Mouse (Mus musculus) neural tube, embryonic 12.5 days (tissue): ENCODE results near the gene Xpa. TPM values are rescaled to one million over a fixed set of nuclear protein-coding genes. Genes with fewer than 3 reads are reported as not detected.
"Not testable (repeated sequence)": the region's sequence is repeated elsewhere in the genome, so short reads cannot be mapped to it uniquely, and the experiment has no call there.

Experiments
- ATAC-seq: fragments of 200-750 bp; cut with Nextera tagmentation; 2 replicates; pipeline ENCODE4 v1.8.0; 2017; ENCODE audit warnings: low read depth, mild to moderate bottlenecking, moderate TSS enrichment, moderate library complexity; ENCODE audit not compliant: low FRiP score
- H3K27ac ChIP-seq: fragments of 300-500 bp; sonication (generic); 2 replicates; pipeline ENCODE4 v1.5.1; 2016
- H3K27me3 ChIP-seq: fragments of 300-500 bp; sonication (generic); replicated peaks from 2 replicates; pipeline ENCODE4 v1.6.1; 2016; ENCODE audit warnings: mild to moderate bottlenecking
- H3K36me3 ChIP-seq: fragments of 300-500 bp; sonication (generic); 2 replicates; pipeline ENCODE4 v1.6.1; 2016; ENCODE audit warnings: mild to moderate bottlenecking
- H3K4me1 ChIP-seq: fragments of 300-500 bp; sonication (generic); 2 replicates; pipeline ENCODE4 v1.6.1; 2016
- H3K4me2 ChIP-seq: fragments of 300-500 bp; sonication (generic); replicated peaks from 2 replicates; pipeline ENCODE4 v1.6.1; 2016; ENCODE audit warnings: mild to moderate bottlenecking
- H3K4me3 ChIP-seq: fragments of 300-500 bp; sonication (generic); 2 replicates; pipeline ENCODE4 v1.5.1; 2016
- H3K9ac ChIP-seq: fragments of 300-500 bp; sonication (generic); 2 replicates; pipeline ENCODE4 v1.6.1; 2016; ENCODE audit warnings: mild to moderate bottlenecking
- H3K9me3 ChIP-seq: fragments of 300-500 bp; sonication (generic); 2 replicates; pipeline ENCODE4 v1.6.1; 2016; ENCODE audit warnings: mild to moderate bottlenecking
- WGBS: fragments of 180-500 bp; shearing (Covaris S2); methylation state at CpG from one replicate; pipeline ENCODE4 v1.1.7; 2016; 5-methylcytosine and 5-hydroxymethylcytosine counted together
- polyA plus RNA-seq: library from polyadenylated mRNA; unstranded; fragments of >200 nt; fragmentation: Nextera tagmentation; extraction: Ambion mirVana; gene quantifications from 2 replicates; pipeline ENCODE4 v1.2.1, GENCODE M21; 2016

Xpa gene
- 28.9 TPM in 2 replicates for polyA plus RNA-seq

DNA sequence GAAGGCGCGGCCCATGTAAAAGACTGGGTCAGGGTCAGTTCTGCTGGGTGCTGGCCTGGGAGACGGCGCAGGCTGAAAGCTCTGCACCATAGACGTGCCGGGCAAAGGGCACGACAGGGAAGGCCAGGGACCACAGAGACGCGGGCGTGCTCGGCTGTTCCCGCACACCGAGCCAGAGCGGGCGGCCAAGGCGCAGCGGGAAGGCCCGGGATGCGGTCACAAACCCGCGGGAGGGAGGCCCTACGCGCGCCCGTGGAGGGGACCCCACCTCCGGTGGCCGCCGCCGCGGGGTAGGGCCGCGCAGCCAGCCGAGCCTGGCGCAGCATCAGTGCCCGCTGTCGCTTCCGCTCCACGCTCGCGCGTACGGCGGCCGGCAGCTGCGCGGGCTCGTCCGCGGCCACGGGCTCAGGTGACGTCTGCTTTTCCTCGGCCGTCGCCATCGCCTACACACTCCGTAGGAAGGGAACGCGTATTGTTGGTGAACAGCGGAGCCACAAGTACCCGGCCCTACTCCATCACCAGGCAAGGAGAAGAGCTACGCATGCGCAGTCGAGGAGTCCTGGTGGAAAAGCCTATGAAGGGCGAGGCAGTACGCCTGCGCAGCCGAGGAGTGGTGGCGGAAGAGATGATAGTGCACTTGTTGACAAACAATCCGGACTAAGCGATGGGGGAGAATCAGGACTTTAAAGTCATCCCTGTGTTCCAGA lies at the start of gene Xpa:
Gene Xpa (minus strand): TSS at position 531 of the 707 bp plus-strand sequence.
- H3K4me1 ChIP-seq = peaks cover 13% of the 10 kb centered on the region
- H3K27me3 ChIP-seq = 0 out of 2 replicates have a peak, but pooled peaks cover 8% of the 10 kb centered on the region
- peak within 1 kb of the TSS; percentile 86 for H3K27ac ChIP-seq
- H3K9me3 ChIP-seq = no peaks in the 10 kb centered on the region
- H3K4me2 ChIP-seq = peak within 1 kb of the TSS; percentile 62
- peak within 1 kb of the TSS; percentile 89 for H3K4me3 ChIP-seq
- no peaks in the 10 kb centered on the region for H3K36me3 ChIP-seq
- peak within 1 kb of the TSS; percentile 92 for H3K9ac ChIP-seq
- ATAC-seq = peak; percentile 96
- under 1% methylated on average over 70 of the region's 70 CpGs for WGBS

DNA sequence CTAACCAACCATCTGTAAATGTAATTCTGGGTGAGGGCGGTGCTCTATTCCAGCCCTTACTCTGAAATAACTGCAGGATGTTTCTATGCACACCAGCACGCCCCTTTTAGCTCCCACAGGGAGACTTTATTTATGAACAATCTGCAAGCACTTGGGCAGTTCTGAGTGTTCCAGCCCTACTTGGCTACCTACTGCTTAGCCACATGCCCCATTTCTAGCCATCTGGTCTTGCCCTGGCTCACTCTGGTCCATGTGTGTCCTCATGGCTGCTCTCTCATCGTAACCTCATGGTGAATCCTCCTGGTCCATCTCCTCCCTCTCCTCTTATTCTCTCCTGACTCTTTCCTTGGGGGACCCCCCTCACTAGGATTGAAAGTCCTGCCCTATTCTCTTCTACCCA lies 39.8 kb upstream of the Xpa start:
- Histone ChIP-seq H3K27ac (no peak overlapping the region), H3K4me3 (no peak overlapping the region), H3K36me3 (no peaks in the 10 kb centered on the region), H3K4me2 (no peak overlapping the region), H3K9ac (no peak overlapping the region), H3K9me3 (no peaks in the 10 kb centered on the region), H3K27me3 (no peaks in the 10 kb centered on the region), H3K4me1 (no peaks in the 10 kb centered on the region)
- no peak for ATAC-seq
- 85% methylated on average over 3 of the region's 3 CpGs for WGBS

DNA sequence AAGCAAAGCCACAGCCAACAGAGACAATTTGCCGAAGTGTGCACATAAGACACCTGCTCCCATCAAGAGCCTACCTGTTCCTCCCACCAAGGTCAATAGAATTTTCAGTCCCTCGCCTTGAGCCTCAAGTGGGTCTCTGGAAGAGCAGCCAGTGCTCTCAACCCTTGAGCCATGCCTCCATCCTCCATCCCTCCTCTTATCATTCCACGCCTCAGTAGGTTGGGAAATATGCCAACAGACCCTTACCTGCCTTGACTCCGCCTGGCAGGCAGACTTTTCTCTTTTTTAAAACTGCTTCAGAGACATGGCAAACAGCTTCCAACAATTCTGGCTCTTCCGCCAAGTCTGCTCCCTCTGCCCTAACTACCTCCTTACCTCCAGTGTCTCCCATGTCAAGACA lies 38.6 kb upstream of the Xpa start:
- Histone ChIP-seq H3K4me1 (no peaks in the 10 kb centered on the region), H3K36me3 (no peaks in the 10 kb centered on the region), H3K9ac (no peak overlapping the region), H3K4me2 (no peak overlapping the region), H3K27ac (no peak overlapping the region), H3K9me3 (no peaks in the 10 kb centered on the region), H3K4me3 (no peak overlapping the region), H3K27me3 (no peaks in the 10 kb centered on the region)
- WGBS = 91% methylated on average over 5 of the region's 5 CpGs
- no peak for ATAC-seq

DNA sequence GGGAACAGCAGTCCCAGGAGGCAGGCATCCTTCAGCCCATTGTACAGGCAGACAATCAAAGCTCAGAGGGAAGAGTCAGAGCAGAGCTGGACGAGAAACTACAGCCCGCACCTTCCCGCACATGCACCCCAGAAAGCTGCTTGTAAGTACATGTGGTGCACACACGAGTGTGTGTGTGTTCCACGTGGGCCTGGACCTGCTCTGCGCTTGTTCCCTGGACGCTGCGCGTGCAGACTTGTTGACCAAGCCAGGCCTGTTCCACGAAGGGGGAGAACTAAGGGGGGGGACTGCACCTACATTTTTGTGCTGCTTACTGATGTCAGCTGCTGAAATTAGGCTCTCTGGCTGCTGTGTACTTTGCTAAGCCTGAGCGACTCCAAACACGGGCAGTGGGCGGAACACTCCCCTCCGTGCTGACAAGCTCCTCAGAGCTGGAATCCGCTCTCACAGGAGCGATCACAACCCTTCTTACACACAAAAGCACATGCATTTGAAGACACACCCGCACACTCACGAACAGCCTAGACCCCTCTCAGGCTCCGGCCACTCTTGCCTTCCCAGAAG lies 30.9 kb upstream of the Xpa start:
- H3K27me3 ChIP-seq = no peaks in the 10 kb centered on the region
- ATAC-seq = no peak
- no peaks in the 10 kb centered on the region for H3K36me3 ChIP-seq
- H3K4me2 ChIP-seq = no peak overlapping the region
- no peak overlapping the region for H3K27ac ChIP-seq
- H3K4me1 ChIP-seq = no peaks in the 10 kb centered on the region
- H3K9ac ChIP-seq = no peak overlapping the region
- no peaks in the 10 kb centered on the region for H3K9me3 ChIP-seq
- WGBS = 68% methylated on average over 19 of the region's 19 CpGs
- no peak overlapping the region for H3K4me3 ChIP-seq

DNA sequence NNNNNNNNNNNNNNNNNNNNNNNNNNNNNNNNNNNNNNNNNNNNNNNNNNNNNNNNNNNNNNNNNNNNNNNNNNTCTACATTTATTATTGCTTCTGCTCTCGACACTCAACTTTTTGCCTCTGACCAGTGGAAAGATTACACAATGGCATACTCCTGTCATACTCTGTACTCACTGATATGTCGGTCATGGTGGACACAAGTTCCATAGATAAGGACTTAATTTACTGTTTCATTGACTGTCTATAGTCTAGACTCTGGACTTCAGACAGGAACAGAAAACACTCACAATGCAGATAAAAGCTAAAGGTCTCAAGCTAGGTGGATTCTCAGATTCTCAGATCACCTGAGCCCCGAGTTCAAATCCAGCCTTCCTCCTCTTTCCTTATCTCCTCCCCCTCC lies 25.0 kb upstream of the Xpa start:
- H3K4me2 ChIP-seq = no peak overlapping the region
- H3K36me3 ChIP-seq = no peaks in the 10 kb centered on the region
- no peaks in the 10 kb centered on the region for H3K4me1 ChIP-seq
- no peak overlapping the region for H3K27ac ChIP-seq
- H3K9me3 ChIP-seq = no peaks in the 10 kb centered on the region
- 87% methylated on average over 3 of the region's 3 CpGs for WGBS
- no peak overlapping the region for H3K4me3 ChIP-seq
- H3K9ac ChIP-seq = no peak overlapping the region
- ATAC-seq = no peak
- H3K27me3 ChIP-seq = no peaks in the 10 kb centered on the region

DNA sequence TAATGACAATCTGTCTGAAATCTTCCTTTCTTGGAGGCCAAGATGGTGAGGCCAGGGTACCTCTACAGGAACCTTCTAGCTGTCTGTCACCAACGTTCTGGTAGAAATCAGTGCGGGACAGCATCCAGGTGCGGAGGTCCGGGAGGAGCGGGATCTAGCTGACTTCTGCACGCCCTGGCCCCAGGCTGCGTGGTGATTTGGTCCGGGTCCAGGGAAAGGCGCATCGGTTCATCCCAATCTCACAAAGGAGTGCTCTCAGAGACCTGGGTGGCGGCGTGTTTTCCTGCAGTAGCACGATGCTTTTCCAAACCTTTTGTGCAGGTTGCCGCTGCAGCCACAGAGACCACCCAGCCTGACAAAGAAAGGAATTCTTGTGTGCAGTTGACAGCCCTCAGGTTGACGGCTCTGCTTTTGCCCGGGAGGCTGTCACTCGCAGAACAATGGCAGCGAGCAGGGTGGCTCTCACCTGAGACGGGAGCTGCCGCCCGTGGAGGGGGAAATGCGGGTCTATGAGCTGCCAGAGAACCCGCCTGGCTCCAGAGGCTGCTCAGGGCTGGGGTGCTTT lies 6.5 kb upstream of the Xpa start:
- Histone ChIP-seq H3K4me3 (peak overlapping the region; percentile 29), H3K9ac (peak overlapping the region; percentile 52), H3K4me1 (no peaks in the 10 kb centered on the region), H3K9me3 (0 out of 2 replicates have a peak, but pooled peaks cover 3% of the 10 kb centered on the region), H3K27me3 (0 out of 2 replicates have a peak, but pooled peaks cover 17% of the 10 kb centered on the region), H3K27ac (no peak overlapping the region), H3K4me2 (peak overlapping the region; percentile 56), H3K36me3 (no peaks in the 10 kb centered on the region)
- peak; percentile 57; the same call in 1 of the 2 replicates for ATAC-seq
- 8% methylated on average over 23 of the region's 23 CpGs for WGBS

DNA sequence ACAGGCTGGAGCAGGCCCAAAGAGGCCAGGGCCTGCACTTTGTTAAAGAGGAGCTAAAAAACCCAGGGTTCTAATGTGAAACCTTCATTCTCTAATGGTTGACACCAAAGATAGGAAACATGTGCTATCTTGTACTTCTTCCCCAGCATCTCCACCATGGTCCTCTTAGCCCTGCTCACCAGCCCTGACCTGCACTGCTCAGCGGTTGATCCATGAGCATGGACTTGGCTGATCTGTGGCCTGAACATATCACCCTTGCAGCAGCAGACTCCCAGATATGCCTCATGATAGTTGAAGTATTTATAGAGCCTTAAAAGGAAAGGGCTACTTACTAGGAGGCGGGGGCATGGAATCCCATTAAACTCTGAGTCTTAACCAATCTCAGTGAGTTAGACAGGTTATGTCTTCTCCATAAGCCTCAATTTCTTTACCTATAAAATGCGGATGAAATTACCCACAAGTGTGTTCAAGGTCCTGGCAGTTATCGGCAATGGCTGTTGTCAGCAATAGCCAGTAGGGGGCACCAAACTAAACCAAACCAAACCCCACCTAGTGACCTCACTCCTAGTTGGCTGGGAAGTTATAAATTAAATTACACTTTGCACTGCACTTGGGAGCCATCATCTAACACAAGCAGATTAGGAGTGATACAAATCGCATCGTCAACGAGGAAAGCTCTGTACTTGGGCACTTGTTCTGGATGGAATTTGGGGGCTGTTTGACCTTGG lies 5.9 kb upstream of the Xpa start:
- H3K4me1 ChIP-seq = no peaks in the 10 kb centered on the region
- 0 out of 2 replicates have a peak, but pooled peaks cover under 1% of the 10 kb centered on the region for H3K9me3 ChIP-seq
- peak overlapping the region; percentile 56 for H3K4me2 ChIP-seq
- 0 out of 2 replicates have a peak, but pooled peaks cover 17% of the 10 kb centered on the region for H3K27me3 ChIP-seq
- H3K27ac ChIP-seq = no peak overlapping the region
- 11% methylated on average over 7 of the region's 7 CpGs for WGBS
- H3K36me3 ChIP-seq = no peaks in the 10 kb centered on the region
- peak overlapping the region; percentile 52 for H3K9ac ChIP-seq
- peak overlapping the region; percentile 29; the same call in 1 of the 2 replicates for H3K4me3 ChIP-seq
- ATAC-seq = peak; percentile 65; the same call in 1 of the 2 replicates

DNA sequence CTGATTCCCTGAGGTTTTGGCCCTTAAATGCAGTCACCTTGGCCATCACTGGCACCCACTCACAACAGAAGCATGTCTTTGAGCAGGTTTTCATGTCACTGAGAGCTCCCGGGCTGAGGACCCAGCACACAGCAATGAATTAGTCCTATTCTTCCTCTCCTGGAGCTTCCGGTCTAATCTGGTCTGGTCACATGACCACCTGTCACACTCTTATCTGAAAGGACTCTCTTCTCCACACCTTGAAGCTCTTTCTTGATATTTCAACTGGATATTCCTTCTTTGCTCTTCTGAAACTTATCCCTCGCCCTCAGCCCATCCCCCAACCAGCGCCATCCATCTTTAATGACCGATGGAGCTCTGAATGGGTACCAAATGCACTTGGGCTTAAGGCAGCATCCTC lies 2.0 kb upstream of the Xpa start:
- no peak overlapping the region for H3K4me2 ChIP-seq
- no peak for ATAC-seq
- no peak overlapping the region for H3K4me3 ChIP-seq
- 0 out of 2 replicates have a peak, but pooled peaks cover 14% of the 10 kb centered on the region for H3K27me3 ChIP-seq
- WGBS = 74% methylated on average over 5 of the region's 5 CpGs
- H3K4me1 ChIP-seq = peaks cover 13% of the 10 kb centered on the region
- no peak overlapping the region for H3K9ac ChIP-seq
- no peaks in the 10 kb centered on the region for H3K36me3 ChIP-seq
- H3K9me3 ChIP-seq = no peaks in the 10 kb centered on the region
- H3K27ac ChIP-seq = no peak overlapping the region

DNA sequence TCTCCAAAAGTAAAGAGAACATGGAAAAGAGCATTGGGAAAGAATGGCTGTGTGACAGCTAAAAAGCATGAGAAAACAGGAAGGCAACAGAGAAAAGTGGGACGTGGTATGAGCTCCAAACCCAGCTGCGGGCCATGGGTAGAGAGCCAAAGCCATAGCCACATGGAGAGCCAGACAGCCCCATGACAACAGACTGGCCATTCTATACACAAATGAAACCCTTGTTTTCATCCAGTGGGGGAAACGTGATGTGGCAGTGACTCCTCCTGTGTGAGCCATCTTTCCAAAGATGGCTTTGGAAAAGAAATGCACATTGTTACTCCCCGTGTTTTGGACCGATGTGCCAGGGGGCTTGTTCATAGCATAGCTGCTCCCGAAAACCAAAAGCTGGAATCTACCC lies 402 bp upstream of the Xpa start:
- WGBS = 48% methylated on average over 6 of the region's 6 CpGs
- Histone ChIP-seq H3K9me3 (no peaks in the 10 kb centered on the region), H3K27ac (peak overlapping the region; percentile 37; the same call in 1 of the 2 replicates), H3K4me1 (peaks cover 13% of the 10 kb centered on the region), H3K9ac (peak overlapping the region; percentile 92; the same call in 1 of the 2 replicates), H3K36me3 (no peaks in the 10 kb centered on the region), H3K4me3 (peak overlapping the region; percentile 89), H3K4me2 (peak overlapping the region; percentile 62), H3K27me3 (0 out of 2 replicates have a peak, but pooled peaks cover 10% of the 10 kb centered on the region)
- peak; percentile 59 for ATAC-seq

DNA sequence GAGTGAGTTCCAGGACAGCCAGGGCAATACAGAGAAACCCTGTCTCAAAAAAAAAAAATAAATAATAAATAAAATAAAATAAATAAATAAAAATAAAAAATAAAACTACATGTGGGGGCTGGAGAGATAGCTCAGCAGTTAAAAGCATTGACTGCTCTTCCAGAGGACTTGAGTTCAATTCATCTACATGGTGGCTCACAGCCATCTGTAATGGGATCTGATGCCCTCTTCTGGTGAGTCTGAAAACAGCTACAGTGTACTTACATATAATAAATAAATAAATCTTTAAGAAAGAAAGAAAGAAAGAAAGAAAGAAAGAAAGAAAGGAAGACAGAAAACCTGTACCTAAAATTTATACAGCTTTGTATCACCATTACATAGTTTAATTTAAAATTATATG lies 4.1 kb downstream of the Xpa start:
- H3K9ac ChIP-seq, H3K4me2 ChIP-seq, H3K27me3 ChIP-seq, H3K4me3 ChIP-seq, ATAC-seq, H3K9me3 ChIP-seq, H3K27ac ChIP-seq: not testable (repeated sequence)
- peaks cover 13% of the 10 kb centered on the region for H3K4me1 ChIP-seq
- peaks cover 20% of the 10 kb centered on the region for H3K36me3 ChIP-seq

DNA sequence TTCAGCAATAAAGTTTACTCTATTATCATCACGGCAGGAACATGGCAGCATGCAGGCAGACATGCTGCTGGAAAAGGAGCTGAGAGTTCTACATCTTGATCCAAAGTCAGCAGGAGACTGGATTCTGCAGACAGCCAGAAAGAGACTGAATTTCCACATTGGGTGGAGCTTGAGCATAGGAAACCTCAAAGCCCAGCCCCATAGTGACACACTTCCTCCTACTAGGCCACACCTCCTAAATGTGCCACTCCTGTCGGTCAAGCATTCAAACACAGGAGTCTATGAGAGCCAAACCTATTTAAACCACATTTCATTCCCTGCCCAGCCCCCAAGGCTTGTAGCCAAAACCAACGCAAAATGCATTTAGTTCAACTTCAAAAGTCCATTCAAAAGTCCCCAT lies 9.6 kb downstream of the Xpa start:
- peaks cover 60% of the 10 kb centered on the region for H3K36me3 ChIP-seq
- no peaks in the 10 kb centered on the region for H3K27me3 ChIP-seq
- ATAC-seq = no peak
- H3K4me2 ChIP-seq = no peak overlapping the region
- no peak overlapping the region for H3K27ac ChIP-seq
- H3K4me1 ChIP-seq = no peaks in the 10 kb centered on the region
- no peak overlapping the region for H3K4me3 ChIP-seq
- H3K9ac ChIP-seq = no peak overlapping the region
- 86% methylated on average over 3 of the region's 3 CpGs for WGBS
- H3K9me3 ChIP-seq = no peaks in the 10 kb centered on the region

DNA sequence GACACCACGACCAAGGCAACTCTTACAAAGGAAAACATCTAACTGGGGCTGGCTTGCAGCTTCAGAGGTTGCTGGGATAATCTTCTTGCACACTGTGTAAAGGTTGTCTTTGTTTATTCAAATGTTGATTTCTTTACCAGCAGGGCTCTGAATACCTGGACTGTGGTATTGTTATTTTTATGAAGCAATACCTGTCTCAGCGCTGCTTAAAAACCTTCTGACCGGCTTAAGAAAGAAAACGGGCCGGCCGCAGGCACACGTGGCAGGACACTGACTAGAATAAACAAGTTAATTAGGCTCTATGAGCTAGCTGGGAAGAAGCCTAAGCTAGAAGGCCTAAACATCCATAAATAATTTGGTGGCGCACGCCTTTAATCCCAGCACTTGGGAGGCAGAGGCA lies 10.2 kb downstream of the Xpa start:
- Histone ChIP-seq H3K27ac (no peak overlapping the region), H3K4me2 (no peak overlapping the region), H3K9me3 (no peaks in the 10 kb centered on the region), H3K4me3 (no peak overlapping the region), H3K36me3 (peaks cover 63% of the 10 kb centered on the region), H3K4me1 (no peaks in the 10 kb centered on the region), H3K27me3 (no peaks in the 10 kb centered on the region), H3K9ac (no peak overlapping the region)
- 88% methylated on average over 9 of the region's 9 CpGs for WGBS
- no peak for ATAC-seq
